Mouse (Mus musculus) embryonic facial prominence, embryonic 12.5 days (tissue): ENCODE measurements around the gene Ywhaq. TPM values are rescaled to one million over a fixed set of nuclear protein-coding genes. Genes with fewer than 3 reads are reported as not detected.

Experiments
- ATAC-seq: fragments of 200-750 bp; cut with Nextera tagmentation; 2 replicates; pipeline ENCODE4 v1.8.0; 2017; ENCODE audit not compliant: insufficient number of reproducible peaks, insufficient read depth, low FRiP score, low TSS enrichment
- H3K27ac ChIP-seq: fragments of 300-500 bp; sonication (generic); 2 replicates; pipeline ENCODE4 v1.5.1; 2016; ENCODE audit warnings: mild to moderate bottlenecking
- H3K27me3 ChIP-seq: fragments of 300-500 bp; sonication (generic); 2 replicates; pipeline ENCODE4 v1.6.1; 2016; ENCODE audit warnings: mild to moderate bottlenecking, moderate library complexity
- H3K36me3 ChIP-seq: fragments of 300-500 bp; sonication (generic); 2 replicates; pipeline ENCODE4 v1.6.1; 2016; ENCODE audit warnings: mild to moderate bottlenecking
- H3K4me1 ChIP-seq: fragments of 300-500 bp; sonication (generic); 2 replicates; pipeline ENCODE4 v1.6.1; 2016
- H3K4me2 ChIP-seq: fragments of 300-500 bp; sonication (generic); replicated peaks from 2 replicates; pipeline ENCODE4 v1.6.1; 2016; ENCODE audit warnings: mild to moderate bottlenecking, moderate library complexity
- H3K4me3 ChIP-seq: fragments of 300-500 bp; sonication (generic); 2 replicates; pipeline ENCODE4 v1.5.1; 2016; ENCODE audit warnings: mild to moderate bottlenecking
- H3K9ac ChIP-seq: fragments of 300-500 bp; sonication (generic); 2 replicates; pipeline ENCODE4 v1.6.1; 2016; ENCODE audit warnings: mild to moderate bottlenecking, moderate library complexity
- H3K9me3 ChIP-seq: fragments of 300-500 bp; sonication (generic); 2 replicates; pipeline ENCODE4 v1.6.1; 2016; ENCODE audit warnings: mild to moderate bottlenecking, moderate library complexity
- WGBS: fragments of 180-500 bp; shearing (Covaris S2); methylation state at CpG from one replicate; pipeline ENCODE4 v1.1.7; 2016; 5-methylcytosine and 5-hydroxymethylcytosine counted together
- polyA plus RNA-seq: library from polyadenylated mRNA; unstranded; fragments of >200 nt; fragmentation: Nextera tagmentation; extraction: Ambion mirVana; gene quantifications from 2 replicates; pipeline ENCODE4 v1.2.1, GENCODE M21; 2016

The Ywhaq gene
- 875 and 900 TPM in 2 replicates for polyA plus RNA-seq

DNA sequence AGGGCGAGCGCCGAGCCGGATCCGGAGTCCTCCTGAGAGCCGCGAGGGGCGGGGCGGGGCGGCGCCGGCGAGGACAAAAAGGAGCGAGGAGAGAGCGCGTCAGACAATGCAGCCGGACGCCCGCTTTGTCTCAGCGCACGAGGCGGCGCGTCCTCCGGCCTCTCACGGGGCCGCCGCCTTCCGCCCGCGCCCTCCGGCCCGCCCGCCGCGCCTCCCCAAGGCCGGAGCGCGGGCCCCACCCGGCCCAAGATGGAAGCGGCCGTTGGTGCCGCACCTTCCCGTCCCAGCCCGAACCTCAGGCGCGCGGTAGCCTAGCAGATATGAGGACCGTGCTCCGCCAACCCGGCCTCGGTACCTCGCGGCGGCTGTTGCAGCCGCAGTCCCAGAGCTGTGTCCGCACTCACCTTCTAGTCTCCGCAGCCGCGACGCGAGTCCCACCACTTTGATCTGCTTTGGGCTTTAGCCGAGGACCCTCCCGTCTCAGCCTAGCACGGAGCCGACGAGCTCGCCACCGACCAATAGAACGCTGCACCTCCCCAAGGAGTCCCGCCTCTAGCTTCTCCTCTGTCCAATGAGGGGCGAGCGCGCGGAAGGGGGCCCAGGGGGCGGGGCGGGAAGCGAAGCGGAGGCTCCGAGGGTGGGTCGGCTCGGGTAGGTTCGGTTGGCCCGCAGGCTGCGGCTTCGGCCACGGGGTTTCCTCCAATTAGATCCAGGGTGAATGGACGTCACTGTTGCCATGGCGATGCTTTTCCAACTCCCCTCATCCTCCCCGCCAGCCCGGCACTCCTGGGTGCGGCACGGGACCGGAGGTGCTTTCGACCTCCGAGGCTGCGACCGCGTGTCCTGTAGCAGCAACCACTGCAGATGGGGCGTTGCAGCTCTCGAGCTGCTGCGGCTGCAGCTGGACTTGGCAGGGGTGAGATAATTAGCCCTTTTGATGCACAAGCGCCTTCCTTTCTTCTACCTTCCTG, at the start of gene Ywhaq:
TSS of gene Ywhaq (minus strand) at position 538 of the 971 bp plus-strand sequence.
- WGBS: under 1% methylated on average over 96 of the region's 103 CpGs
- H3K4me1 ChIP-seq: peaks cover 14% of the 10 kb centered on the region; the same call in 1 of the 2 replicates
- H3K36me3 ChIP-seq: peaks cover 27% of the 10 kb centered on the region
- H3K4me3 ChIP-seq: peak within 1 kb of the TSS; percentile 83
- peak within 1 kb of the TSS; percentile 71 for H3K4me2 ChIP-seq
- H3K9me3 ChIP-seq: peaks cover 11% of the 10 kb centered on the region
- peak within 1 kb of the TSS; percentile 95 for H3K9ac ChIP-seq
- peak; percentile 100 for ATAC-seq
- no peaks in the 10 kb centered on the region for H3K27me3 ChIP-seq
- peak within 1 kb of the TSS; percentile 99 for H3K27ac ChIP-seq

DNA sequence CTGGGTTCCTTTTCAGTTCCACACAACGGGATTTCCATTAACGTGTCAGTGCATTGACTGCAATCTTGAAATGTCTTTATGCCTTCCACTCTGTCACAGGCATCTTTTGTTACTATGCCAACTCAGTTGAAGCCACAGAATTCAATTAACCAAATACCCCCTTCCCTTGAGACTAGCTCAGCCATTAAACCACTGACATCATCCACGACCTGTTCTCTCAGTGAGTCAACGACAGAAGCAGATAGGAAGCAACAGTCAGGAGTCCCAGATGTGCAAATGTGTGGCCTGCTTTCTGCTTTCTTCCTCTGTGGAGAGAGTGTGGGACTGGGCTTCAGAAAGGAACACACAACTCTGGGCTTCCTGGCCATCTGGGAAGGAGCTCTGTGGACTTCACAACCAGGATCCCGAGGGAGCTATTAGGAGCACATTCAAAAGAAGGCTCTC, 46.0 kb upstream of the Ywhaq start:
- Histone ChIP-seq H3K4me3 (no peak overlapping the region), H3K4me2 (no peak overlapping the region), H3K9me3 (no peaks in the 10 kb centered on the region), H3K27ac (no peak overlapping the region), H3K27me3 (no peaks in the 10 kb centered on the region), H3K36me3 (no peaks in the 10 kb centered on the region), H3K9ac (no peak overlapping the region), H3K4me1 (no peaks in the 10 kb centered on the region)
- no peak for ATAC-seq
- 45% methylated on average over 5 of the region's 5 CpGs for WGBS

DNA sequence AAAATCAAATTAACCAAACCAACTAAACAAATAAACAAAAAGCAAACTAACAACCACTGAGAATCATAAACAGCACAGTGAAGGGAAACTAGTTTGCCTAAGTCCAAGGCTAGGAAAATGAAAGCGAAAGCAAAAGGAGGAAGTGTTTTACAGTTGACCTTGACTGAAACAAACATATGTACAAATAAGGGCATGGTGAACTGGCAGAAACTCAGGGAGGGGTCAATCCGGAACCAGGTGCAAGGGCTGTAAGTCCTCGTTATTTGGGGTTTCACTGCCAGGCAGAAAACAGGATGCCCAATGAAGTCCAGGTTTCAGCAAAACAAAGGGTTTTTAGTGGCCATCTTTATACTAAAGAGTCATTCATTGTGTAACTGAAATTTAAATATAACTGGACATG, 45.2 kb upstream of the Ywhaq start:
- WGBS: 80% methylated on average over 3 of the region's 3 CpGs
- Histone ChIP-seq H3K4me1 (no peaks in the 10 kb centered on the region), H3K36me3 (no peaks in the 10 kb centered on the region), H3K4me2 (no peak overlapping the region), H3K27me3 (no peaks in the 10 kb centered on the region), H3K9me3 (no peaks in the 10 kb centered on the region), H3K9ac (no peak overlapping the region), H3K4me3 (no peak overlapping the region), H3K27ac (no peak overlapping the region)
- no peak for ATAC-seq

DNA sequence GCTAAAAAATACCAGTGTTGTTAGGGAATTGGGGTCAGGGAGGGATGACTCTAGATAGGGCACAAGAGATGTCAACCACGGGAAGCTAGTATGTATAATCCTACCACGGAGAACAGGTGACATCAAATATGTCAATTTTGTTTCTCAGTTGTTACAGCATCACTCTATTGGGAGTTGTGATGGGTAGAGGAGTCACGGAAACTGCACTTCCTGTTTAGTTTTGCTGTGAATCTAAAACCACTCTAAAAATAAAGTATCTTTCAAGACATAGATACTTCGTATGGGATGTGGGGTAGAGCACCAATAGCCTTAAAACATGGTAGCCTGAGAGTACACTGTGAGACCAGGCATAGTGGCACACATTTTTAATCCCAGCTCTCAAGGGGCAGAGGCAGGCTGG, 42.2 kb upstream of the Ywhaq start:
- WGBS: 82% methylated on average over 4 of the region's 4 CpGs

DNA sequence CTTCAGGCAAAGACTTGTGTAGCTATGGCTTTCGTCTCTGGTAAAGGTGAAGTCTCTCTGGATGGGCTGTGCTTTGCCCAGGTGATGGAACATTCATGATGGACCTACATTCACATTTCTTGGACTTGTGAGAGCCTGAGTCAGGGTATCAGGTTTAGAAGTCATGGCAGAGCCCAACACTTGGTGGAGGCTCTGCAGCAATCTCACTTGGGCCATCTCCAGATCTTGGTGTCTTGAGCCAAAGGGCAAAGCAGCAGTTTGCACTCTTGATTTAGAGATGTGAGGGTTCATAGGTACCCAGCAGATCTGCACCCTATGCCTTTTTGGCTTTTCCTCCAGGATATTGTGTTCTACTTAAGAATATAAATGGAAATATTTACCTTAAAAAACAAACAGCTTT, 38.6 kb upstream of the Ywhaq start:
- Histone ChIP-seq H3K27ac (no peak overlapping the region), H3K4me1 (no peaks in the 10 kb centered on the region), H3K4me2 (no peak overlapping the region), H3K4me3 (no peak overlapping the region), H3K27me3 (no peaks in the 10 kb centered on the region), H3K9me3 (no peaks in the 10 kb centered on the region), H3K9ac (no peak overlapping the region), H3K36me3 (no peaks in the 10 kb centered on the region)
- ATAC-seq: no peak
- 87% methylated on average over 1 of the region's 1 CpGs for WGBS

More for the DNA sequence above, 42.2 kb upstream of the Ywhaq start:
- no peak for ATAC-seq
- Histone ChIP-seq H3K36me3 (no peaks in the 10 kb centered on the region), H3K27me3 (no peaks in the 10 kb centered on the region), H3K4me2 (no peak overlapping the region), H3K4me1 (no peaks in the 10 kb centered on the region), H3K4me3 (no peak overlapping the region), H3K9ac (no peak overlapping the region), H3K27ac (no peak overlapping the region), H3K9me3 (no peaks in the 10 kb centered on the region)

DNA sequence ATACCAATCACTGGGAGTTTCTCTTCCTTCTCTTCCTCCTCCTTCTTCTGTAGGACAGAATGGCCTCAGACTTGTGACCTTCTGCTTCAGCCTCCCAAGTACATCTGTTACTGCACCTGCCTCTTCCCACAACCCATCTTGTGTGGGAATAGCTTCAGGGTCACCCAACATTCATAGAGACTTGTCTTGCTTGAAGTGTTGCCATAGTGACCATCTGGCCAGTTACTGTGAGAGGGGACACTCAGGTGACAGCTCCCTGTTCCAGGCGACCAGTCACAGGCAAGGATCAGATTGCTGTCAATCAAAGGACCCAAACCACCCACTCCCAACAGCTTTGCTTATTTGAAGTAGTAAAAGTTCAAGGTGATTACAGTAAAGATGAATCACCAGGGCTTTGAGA, 34.3 kb upstream of the Ywhaq start:
- Histone ChIP-seq H3K4me3 (no peak overlapping the region), H3K27ac (no peak overlapping the region), H3K27me3 (no peaks in the 10 kb centered on the region), H3K9me3 (no peaks in the 10 kb centered on the region), H3K36me3 (no peaks in the 10 kb centered on the region), H3K4me1 (no peaks in the 10 kb centered on the region), H3K9ac (no peak overlapping the region), H3K4me2 (no peak overlapping the region)
- 14% methylated on average over 1 of the region's 1 CpGs for WGBS
- ATAC-seq: no peak

DNA sequence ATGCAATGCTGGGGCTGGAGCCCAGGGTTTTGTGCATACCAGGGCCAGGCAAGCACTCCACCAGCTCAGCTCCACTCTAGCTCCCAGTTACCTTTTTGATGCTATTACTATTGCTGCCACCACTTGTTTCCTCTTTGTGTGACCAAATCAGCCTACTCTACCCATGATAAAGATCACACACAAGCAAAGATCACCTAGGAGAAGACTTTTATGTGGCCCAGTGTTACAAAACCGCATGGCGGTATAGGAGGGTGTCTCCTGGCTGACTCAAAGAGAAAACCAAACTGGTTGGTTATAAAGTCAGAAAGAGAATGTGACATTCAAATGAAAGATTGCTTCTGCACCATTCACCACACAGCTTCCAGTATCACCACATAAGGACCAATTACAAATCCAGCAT, 33.9 kb upstream of the Ywhaq start:
- 94% methylated on average over 2 of the region's 2 CpGs for WGBS
- H3K27ac ChIP-seq: no peak overlapping the region
- no peaks in the 10 kb centered on the region for H3K36me3 ChIP-seq
- ATAC-seq: no peak
- no peak overlapping the region for H3K4me3 ChIP-seq
- H3K4me2 ChIP-seq: no peak overlapping the region
- H3K9me3 ChIP-seq: no peaks in the 10 kb centered on the region
- H3K9ac ChIP-seq: no peak overlapping the region
- no peaks in the 10 kb centered on the region for H3K4me1 ChIP-seq
- no peaks in the 10 kb centered on the region for H3K27me3 ChIP-seq

DNA sequence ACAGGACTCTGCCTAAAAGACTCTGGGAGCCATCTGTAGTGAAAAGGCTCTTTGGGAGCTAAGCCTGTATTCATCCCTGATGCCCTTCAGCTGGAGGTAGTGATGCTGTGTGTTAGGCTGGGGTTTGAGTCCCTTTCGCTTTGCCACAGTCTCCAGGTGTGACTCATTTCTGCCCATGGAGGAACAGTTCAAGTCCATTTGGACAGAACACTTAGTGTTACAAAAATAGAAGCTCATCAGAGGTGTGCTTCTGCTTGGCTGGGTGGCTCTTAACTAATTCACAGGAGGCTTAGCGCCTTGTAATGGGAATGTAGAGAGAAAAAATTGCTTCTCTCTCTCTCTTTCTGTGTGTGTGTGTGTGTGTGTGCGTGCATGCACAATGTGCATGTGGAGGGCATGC, 26.3 kb upstream of the Ywhaq start:
- H3K27ac ChIP-seq: no peak overlapping the region
- no peaks in the 10 kb centered on the region for H3K9me3 ChIP-seq
- H3K27me3 ChIP-seq: no peaks in the 10 kb centered on the region
- ATAC-seq: no peak
- WGBS: 87% methylated on average over 3 of the region's 3 CpGs
- no peak overlapping the region for H3K4me3 ChIP-seq
- no peaks in the 10 kb centered on the region for H3K4me1 ChIP-seq
- H3K36me3 ChIP-seq: no peaks in the 10 kb centered on the region
- no peak overlapping the region for H3K4me2 ChIP-seq
- H3K9ac ChIP-seq: no peak overlapping the region

DNA sequence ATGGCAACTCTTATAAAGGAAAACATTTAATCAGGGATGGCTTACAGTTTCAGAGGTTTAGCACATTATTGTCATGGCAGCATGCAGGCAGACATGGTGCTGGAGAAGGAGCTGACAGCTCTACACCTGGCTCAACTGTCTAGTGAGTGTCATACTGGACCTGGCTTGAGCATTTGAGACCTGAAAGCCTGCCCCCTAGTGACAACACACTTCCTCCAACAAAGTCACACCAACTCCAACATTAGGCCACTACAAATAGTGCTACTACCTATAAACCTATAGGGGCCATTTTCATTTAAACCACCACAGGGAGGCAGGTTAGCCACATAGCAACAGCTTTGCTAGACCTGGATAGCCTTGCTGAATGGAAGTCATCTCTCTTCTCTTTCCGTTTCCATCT, 24.4 kb upstream of the Ywhaq start:
- H3K9me3 ChIP-seq: no peaks in the 10 kb centered on the region
- no peaks in the 10 kb centered on the region for H3K27me3 ChIP-seq
- no peak overlapping the region for H3K4me3 ChIP-seq
- H3K9ac ChIP-seq: no peak overlapping the region
- no peak overlapping the region for H3K27ac ChIP-seq
- 82% methylated on average over 1 of the region's 1 CpGs for WGBS
- H3K4me1 ChIP-seq: no peaks in the 10 kb centered on the region
- ATAC-seq: no peak
- no peak overlapping the region for H3K4me2 ChIP-seq
- H3K36me3 ChIP-seq: no peaks in the 10 kb centered on the region

DNA sequence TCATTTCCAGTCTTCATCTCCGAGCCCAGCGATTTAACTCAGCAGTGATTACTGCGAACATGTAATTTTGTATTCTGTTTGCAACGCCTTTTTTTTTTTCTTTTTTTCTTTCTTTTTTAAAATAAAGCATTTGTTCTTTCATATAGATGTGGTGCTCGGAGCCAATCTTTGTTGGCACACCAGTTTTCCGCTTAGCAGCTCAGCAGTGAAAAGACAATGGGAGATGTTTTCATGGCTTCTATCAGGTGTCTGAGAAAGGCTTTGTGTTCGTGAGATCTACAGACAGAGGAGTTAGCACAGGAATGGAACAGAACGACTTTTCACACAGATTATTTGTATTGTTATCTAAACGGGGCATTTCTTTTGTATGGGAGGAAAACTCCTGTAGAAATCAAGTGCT, 22.0 kb upstream of the Ywhaq start:
- no peaks in the 10 kb centered on the region for H3K36me3 ChIP-seq
- no peak overlapping the region for H3K9ac ChIP-seq
- no peaks in the 10 kb centered on the region for H3K27me3 ChIP-seq
- H3K27ac ChIP-seq: no peak overlapping the region
- ATAC-seq: no peak
- no peak overlapping the region for H3K4me2 ChIP-seq
- WGBS: 76% methylated on average over 9 of the region's 9 CpGs
- no peaks in the 10 kb centered on the region for H3K4me1 ChIP-seq
- H3K4me3 ChIP-seq: no peak overlapping the region
- no peaks in the 10 kb centered on the region for H3K9me3 ChIP-seq

DNA sequence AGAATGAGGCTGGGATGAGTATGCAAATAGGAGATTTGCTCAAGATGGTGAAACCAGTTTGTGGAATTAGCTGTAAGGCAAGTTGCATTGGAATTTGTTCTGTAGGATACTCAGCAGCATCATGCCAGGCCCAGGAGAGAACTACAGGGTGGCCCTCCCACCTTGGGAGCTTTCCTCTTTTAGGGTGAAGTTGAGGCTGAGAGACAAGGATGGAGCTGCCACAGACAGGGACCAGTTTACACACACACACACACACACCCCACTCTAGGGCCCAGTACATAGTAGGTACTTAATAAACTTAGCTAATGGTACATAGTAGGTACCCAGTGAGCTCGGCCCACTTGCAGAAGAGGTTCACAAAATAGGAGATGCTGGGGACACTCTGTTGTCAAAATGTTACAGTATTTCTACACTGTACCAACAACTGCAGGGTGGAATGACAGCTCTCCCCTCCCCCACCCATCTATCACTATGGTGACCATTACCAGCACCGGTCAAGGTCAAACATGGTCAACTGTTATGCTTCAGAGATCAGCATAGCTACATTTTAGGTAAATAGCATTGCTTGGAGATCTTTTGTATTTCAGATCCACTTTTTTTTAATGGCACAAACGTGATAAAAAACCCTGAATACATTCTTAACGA, 21.4 kb upstream of the Ywhaq start:
- H3K9me3 ChIP-seq: no peaks in the 10 kb centered on the region
- no peak overlapping the region for H3K27ac ChIP-seq
- no peaks in the 10 kb centered on the region for H3K27me3 ChIP-seq
- 78% methylated on average over 4 of the region's 4 CpGs for WGBS
- H3K4me3 ChIP-seq: no peak overlapping the region
- H3K4me2 ChIP-seq: no peak overlapping the region
- ATAC-seq: no peak
- no peaks in the 10 kb centered on the region for H3K4me1 ChIP-seq
- no peak overlapping the region for H3K9ac ChIP-seq
- no peaks in the 10 kb centered on the region for H3K36me3 ChIP-seq

DNA sequence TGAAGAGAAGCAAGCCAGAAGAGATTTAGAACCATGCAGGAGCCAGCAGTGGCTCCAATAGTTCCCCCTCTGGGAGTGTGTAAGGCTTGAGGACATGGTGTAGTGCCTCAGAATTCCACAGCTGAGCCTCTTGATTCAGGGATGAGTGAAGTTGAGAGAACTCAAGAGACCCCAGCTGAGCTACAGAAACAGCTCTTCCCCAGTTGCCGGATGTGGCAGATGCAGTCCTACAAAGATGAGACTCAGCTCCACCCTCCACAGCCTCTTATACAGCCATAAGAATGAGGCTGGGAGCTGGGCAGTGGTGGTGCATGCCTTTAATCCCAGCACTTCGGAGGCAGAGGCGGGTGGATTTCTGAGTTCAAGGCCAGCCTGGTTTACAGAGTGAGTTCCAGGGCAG, 20.9 kb upstream of the Ywhaq start:
- no peak overlapping the region for H3K4me3 ChIP-seq
- H3K9me3 ChIP-seq: no peaks in the 10 kb centered on the region
- no peaks in the 10 kb centered on the region for H3K27me3 ChIP-seq
- H3K4me1 ChIP-seq: no peaks in the 10 kb centered on the region
- WGBS: 79% methylated on average over 3 of the region's 3 CpGs
- no peak overlapping the region for H3K4me2 ChIP-seq
- H3K27ac ChIP-seq: no peak overlapping the region
- H3K9ac ChIP-seq: no peak overlapping the region
- no peak for ATAC-seq
- H3K36me3 ChIP-seq: no peaks in the 10 kb centered on the region
